Mouse (Mus musculus): ENCODE results near the gene C2cd4c. TPM values are rescaled to one million over a fixed set of nuclear protein-coding genes. Genes with fewer than 3 reads are reported as not detected.

Gene C2cd4c
- polyA plus RNA-seq (2016; fragmentation: Nextera tagmentation; extraction: Ambion mirVana) = 0.03 TPM in 1 of 2 replicates, not detected in the other

DNA sequence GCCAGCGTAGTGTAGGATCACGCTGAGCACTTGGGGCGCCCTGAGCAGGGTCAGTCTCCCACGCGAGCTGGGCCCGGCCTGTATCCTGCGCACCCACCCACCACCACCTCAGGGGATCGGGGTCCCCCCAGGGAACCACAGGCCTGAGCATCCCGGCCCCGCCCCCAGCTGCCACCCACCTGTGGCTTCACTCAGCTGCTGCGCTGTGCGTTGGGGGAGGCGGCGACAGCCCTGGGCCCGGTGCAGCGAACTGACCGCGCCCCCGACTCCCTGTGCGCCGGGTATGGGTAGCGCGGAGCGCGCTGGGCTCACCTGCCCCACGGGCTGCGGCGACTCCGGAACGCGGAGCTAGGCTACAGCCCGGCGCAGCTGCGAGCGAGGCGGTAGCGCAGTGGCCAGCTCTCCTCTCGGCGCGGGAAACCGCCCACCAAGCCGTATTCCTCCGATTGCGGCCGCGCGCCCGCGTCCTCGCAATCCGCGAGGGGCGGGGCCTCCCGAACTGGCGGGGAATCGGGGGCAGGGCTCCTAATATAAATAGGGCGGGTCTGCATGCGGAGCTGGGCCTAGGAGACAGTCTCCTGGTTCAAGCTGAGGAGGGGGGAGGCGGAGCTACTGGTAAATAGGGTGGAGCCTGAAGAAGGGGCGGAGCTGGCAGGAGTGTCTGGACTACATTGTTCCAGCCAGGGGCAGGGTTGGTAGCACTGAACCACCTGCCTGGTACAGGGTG is at the start of gene C2cd4c:
Gene C2cd4c, minus strand, starts transcription at position 448 of the 727 bp plus-strand sequence.
- Histone ChIP-seq H3K9me3 (no peaks in the 10 kb centered on the region), H3K27ac (no peak within 1 kb of the TSS), H3K36me3 (no peaks in the 10 kb centered on the region), H3K4me3 (peak within 1 kb of the TSS; percentile 54), H3K4me1 (peaks cover 19% of the 10 kb centered on the region), H3K9ac (peak within 1 kb of the TSS; percentile 60), H3K4me2 (replicated peaks) (peak within 1 kb of the TSS; percentile 98), H3K27me3 (peaks cover 38% of the 10 kb centered on the region)
- ATAC-seq (ENCODE audit: insufficient number of reproducible peaks, insufficient read depth, low FRiP score, low TSS enrichment) = peak; percentile 61
- under 1% methylated on average over 59 of the region's 60 CpGs for WGBS

DNA sequence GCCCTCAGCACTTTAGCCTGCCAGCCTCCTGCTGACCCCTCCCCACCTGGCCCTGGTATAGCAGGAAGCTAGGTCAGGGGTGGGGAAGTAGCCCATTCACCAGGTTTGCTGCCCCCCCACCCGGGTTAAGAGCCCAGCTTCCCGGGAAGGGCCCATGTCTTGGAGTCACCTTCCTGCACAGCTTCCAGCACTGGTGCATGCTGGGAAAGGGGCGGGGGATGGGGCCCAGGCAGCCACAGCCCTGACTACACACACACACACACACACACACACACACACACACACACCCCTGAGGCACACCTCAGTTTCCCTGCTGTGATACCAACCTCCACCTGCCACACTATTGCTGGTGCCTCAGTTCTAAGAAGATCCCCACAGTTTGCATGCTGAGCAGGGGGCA is 48.0 kb upstream of the C2cd4c start:
- H3K9me3 ChIP-seq = no peaks in the 10 kb centered on the region
- H3K27me3 ChIP-seq = no peaks in the 10 kb centered on the region
- H3K4me2 ChIP-seq (replicated peaks) = no peak overlapping the region
- H3K4me3 ChIP-seq = no peak overlapping the region
- no peak overlapping the region for H3K9ac ChIP-seq
- WGBS = 35% methylated on average over 3 of the region's 3 CpGs
- no peak overlapping the region for H3K27ac ChIP-seq
- no peaks in the 10 kb centered on the region for H3K36me3 ChIP-seq
- no peak for ATAC-seq (ENCODE audit: insufficient number of reproducible peaks, insufficient read depth, low FRiP score, low TSS enrichment)
- no peaks in the 10 kb centered on the region for H3K4me1 ChIP-seq

DNA sequence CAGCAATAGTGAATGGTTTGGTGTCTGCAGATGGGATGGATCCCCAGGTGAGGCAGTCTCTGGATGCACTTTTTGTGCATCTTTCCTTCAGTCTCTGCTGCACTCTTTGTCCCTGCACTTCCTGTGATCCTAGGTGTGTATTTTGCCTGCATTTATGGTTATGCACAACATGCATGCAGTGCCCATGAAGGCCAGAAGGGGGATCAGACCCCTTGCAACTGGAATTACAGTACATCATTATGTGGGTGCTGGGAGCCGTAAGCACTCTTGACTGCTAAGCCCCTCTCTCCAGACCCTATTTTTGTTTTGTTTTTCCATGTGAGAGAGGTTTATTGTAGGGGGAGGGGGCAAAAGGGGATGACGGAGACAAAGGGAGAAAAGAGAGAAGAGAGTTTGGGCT is 46.5 kb upstream of the C2cd4c start:
- no peaks in the 10 kb centered on the region for H3K36me3 ChIP-seq
- H3K4me3 ChIP-seq = no peak overlapping the region
- H3K4me1 ChIP-seq = 0 out of 2 replicates have a peak, but pooled peaks cover under 1% of the 10 kb centered on the region
- H3K9me3 ChIP-seq = no peaks in the 10 kb centered on the region
- no peak overlapping the region for H3K4me2 ChIP-seq (replicated peaks)
- no peaks in the 10 kb centered on the region for H3K27me3 ChIP-seq
- no peak for ATAC-seq (ENCODE audit: insufficient number of reproducible peaks, insufficient read depth, low FRiP score, low TSS enrichment)
- H3K27ac ChIP-seq = no peak overlapping the region
- no peak overlapping the region for H3K9ac ChIP-seq
- WGBS = 80% methylated on average over 2 of the region's 2 CpGs

DNA sequence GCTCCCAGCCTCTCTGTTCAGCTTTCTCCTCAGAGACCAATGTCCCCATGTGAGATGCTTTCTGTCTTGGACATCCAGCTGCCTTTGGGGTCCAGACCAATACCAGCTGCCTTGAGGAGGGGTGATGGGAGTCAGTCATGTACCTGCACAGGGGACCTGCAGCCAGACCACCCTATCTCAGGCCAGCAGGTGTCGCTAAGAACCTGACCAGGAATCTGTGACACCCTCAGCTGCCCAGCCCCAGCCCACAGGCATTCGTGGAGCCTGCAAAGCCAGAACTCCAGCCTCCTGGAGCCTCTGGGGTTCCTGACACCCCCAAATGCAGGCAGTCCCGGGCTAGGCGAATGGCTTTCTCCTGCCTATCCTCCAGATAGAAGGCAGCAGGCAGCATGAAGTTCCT is 45.0 kb upstream of the C2cd4c start:
- H3K36me3 ChIP-seq = no peaks in the 10 kb centered on the region
- no peaks in the 10 kb centered on the region for H3K27me3 ChIP-seq
- H3K4me2 ChIP-seq (replicated peaks) = no peak overlapping the region
- 15% methylated on average over 4 of the region's 4 CpGs for WGBS
- ATAC-seq (ENCODE audit: insufficient number of reproducible peaks, insufficient read depth, low FRiP score, low TSS enrichment) = no peak
- H3K4me1 ChIP-seq = 0 out of 2 replicates have a peak, but pooled peaks cover 5% of the 10 kb centered on the region
- no peak overlapping the region for H3K27ac ChIP-seq
- H3K9ac ChIP-seq = no peak overlapping the region
- H3K9me3 ChIP-seq = no peaks in the 10 kb centered on the region
- no peak overlapping the region for H3K4me3 ChIP-seq

DNA sequence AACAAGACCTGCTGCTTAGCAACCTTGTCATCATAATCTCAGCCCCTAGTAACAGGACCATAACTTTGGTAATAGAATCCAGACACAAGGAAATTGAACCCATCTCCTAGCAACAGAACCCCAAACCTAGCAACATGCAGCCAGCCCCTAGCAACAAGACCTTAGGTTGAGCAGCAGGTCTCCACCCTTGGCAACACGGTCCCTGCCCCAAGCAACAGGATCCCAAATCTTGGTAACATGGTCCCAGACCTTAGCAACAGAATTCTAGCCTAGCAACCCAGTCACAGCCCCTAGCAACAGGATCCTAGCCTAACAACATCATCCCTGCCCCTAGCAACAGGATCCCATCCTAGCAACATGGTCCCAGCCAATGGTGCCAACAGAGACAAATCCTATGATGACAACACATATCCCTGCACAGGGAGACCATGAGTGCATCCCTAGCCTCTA is 41.1 kb upstream of the C2cd4c start:
- no peaks in the 10 kb centered on the region for H3K36me3 ChIP-seq
- H3K9me3 ChIP-seq = no peaks in the 10 kb centered on the region
- no peak overlapping the region for H3K27ac ChIP-seq
- no peak overlapping the region for H3K4me3 ChIP-seq
- H3K4me2 ChIP-seq (replicated peaks) = no peak overlapping the region
- H3K4me1 ChIP-seq = 0 out of 2 replicates have a peak, but pooled peaks cover 5% of the 10 kb centered on the region
- H3K27me3 ChIP-seq = no peaks in the 10 kb centered on the region
- ATAC-seq (ENCODE audit: insufficient number of reproducible peaks, insufficient read depth, low FRiP score, low TSS enrichment) = peak; percentile 61; the same call in 1 of the 2 replicates
- WGBS = 12% methylated on average over 1 of the region's 1 CpGs
- H3K9ac ChIP-seq = no peak overlapping the region

DNA sequence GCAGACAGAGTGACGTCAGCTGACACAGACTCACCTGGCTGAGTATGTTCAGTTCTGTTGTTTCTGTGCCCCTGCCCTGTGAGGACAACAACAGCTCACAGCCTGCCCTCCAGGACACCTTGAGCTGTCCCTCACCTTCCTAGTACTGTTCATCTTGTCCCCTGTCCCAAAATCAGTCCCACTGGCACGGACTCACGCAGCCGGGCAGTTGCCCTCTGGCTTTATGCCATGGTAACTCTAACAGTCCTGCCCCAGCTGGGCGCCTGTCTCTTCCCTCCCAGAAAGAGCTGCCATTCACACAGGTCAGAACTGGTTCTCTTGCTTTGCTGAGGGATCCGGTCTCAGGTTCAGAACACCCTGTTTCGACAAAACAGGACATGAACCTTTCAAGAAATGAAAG is 39.0 kb upstream of the C2cd4c start:
- Histone ChIP-seq H3K27me3 (no peaks in the 10 kb centered on the region), H3K4me3 (no peak overlapping the region), H3K9ac (no peak overlapping the region), H3K36me3 (no peaks in the 10 kb centered on the region), H3K4me1 (0 out of 2 replicates have a peak, but pooled peaks cover 5% of the 10 kb centered on the region), H3K9me3 (no peaks in the 10 kb centered on the region), H3K27ac (no peak overlapping the region), H3K4me2 (replicated peaks) (no peak overlapping the region)
- WGBS = 86% methylated on average over 7 of the region's 7 CpGs
- ATAC-seq (ENCODE audit: insufficient number of reproducible peaks, insufficient read depth, low FRiP score, low TSS enrichment) = no peak

DNA sequence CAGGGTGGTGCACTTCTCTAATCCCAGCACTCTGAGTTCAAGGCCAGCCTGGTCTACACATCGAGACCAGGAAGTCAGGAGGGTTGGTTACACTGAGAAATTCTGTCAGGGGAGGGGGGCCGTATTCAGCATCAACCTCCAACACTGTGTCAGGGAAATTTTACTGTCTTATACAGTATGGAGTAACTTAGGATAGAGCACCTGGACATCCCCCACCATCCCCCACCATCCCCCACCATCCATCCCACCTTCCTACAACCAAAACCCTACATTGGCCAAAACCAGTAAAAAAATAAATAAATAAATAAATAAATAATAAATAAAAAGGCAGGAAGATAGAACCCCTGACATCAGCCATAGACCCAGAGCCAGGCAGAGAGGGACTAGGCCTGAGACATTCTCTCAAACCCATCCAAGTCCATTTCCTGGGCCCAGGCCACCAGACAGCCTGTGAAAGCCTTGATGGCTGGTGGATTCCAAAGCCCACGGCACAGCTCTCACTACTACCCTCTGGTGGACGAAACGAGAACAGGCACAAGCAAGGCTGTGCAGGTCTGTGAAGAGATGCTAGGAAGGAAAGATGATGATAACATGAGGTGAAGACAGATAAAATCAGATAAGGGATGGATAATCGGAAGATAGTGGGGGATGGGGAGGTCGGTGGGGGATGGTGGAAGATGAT is 35.4 kb upstream of the C2cd4c start:
- Histone ChIP-seq H3K9ac (no peak overlapping the region), H3K4me2 (replicated peaks) (no peak overlapping the region), H3K27ac (no peak overlapping the region), H3K9me3 (no peaks in the 10 kb centered on the region), H3K27me3 (no peaks in the 10 kb centered on the region), H3K36me3 (no peaks in the 10 kb centered on the region), H3K4me3 (no peak overlapping the region), H3K4me1 (no peaks in the 10 kb centered on the region)
- no peak for ATAC-seq (ENCODE audit: insufficient number of reproducible peaks, insufficient read depth, low FRiP score, low TSS enrichment)
- WGBS = 28% methylated on average over 7 of the region's 7 CpGs

DNA sequence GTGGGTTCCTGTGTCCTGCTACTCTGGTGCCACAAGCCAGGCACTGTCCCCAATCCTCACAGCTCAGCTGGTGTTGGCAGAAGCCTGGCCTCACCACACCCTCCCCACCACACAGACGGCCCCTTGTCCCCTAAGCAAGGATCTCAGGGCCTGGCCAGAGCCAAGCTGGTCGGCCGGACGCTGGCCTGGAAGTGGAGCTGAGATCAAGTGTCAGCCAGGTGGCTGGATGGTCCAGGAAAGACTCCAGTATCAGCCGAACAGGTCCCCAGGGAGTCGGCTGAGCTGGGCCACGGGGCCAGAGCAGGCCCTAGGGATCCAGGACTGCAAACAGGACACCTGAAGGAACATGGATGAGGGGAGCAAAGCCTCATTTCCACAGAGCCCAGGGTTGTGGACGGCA is 31.9 kb upstream of the C2cd4c start, which contains the start of gene Odf3l2:
Gene Odf3l2, minus strand, starts transcription at position 28 of the 400 bp plus-strand sequence.
- Histone ChIP-seq H3K27ac (no peak within 1 kb of the TSS), H3K4me2 (replicated peaks) (no peak within 1 kb of the TSS), H3K4me3 (no peak within 1 kb of the TSS), H3K4me1 (no peaks in the 10 kb centered on the region), H3K9me3 (no peaks in the 10 kb centered on the region), H3K27me3 (no peaks in the 10 kb centered on the region), H3K36me3 (no peaks in the 10 kb centered on the region), H3K9ac (no peak within 1 kb of the TSS)
- 55% methylated on average over 8 of the region's 8 CpGs for WGBS
- no peak for ATAC-seq (ENCODE audit: insufficient number of reproducible peaks, insufficient read depth, low FRiP score, low TSS enrichment)

DNA sequence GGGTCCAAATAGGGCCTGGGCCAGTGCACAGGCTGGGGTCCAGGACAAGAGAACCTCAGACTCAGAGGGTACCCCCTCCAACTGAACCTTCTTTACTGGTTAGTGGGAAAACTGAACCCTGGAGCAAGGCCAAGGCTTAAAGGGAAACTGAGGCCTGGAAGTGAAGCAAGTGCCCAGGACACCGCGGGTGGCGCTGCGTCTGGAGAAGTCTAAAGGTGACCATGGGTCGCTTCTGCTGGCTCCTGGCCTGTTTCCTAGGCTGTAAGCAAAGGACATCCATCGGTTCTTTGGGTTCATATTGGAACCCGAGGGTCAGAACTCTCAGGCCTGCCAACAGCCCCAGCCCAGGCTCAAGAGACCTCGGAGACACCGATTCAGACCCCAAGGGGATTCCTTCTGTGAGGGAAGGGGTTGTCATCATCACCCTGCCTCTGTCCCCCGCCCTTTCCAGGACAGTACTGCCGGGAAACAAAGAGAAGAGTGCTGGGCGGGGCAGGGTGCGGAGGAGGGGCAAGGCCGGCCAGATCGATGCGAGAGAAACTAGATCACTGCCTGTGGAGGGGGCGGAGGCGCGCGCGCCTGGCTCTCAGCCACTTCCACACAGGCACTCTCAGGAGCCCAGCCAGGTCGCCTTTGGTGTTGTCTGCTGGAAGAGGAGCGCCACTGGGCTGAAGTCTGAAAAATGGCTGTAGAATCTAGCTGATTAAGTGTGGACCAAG is 24.8 kb upstream of the C2cd4c start:
- peaks cover 7% of the 10 kb centered on the region; the same call in 1 of the 2 replicates for H3K27me3 ChIP-seq
- H3K4me1 ChIP-seq = peaks cover 18% of the 10 kb centered on the region
- H3K4me2 ChIP-seq (replicated peaks) = peak overlapping the region; percentile 88
- H3K9ac ChIP-seq = peak overlapping the region; percentile 75; the same call in 1 of the 2 replicates
- no peak for ATAC-seq (ENCODE audit: insufficient number of reproducible peaks, insufficient read depth, low FRiP score, low TSS enrichment)
- no peaks in the 10 kb centered on the region for H3K9me3 ChIP-seq
- H3K4me3 ChIP-seq = peak overlapping the region; percentile 88
- 5% methylated on average over 23 of the region's 23 CpGs for WGBS
- H3K36me3 ChIP-seq = no peaks in the 10 kb centered on the region
- no peak overlapping the region; the same call in 1 of the 2 replicates for H3K27ac ChIP-seq

DNA sequence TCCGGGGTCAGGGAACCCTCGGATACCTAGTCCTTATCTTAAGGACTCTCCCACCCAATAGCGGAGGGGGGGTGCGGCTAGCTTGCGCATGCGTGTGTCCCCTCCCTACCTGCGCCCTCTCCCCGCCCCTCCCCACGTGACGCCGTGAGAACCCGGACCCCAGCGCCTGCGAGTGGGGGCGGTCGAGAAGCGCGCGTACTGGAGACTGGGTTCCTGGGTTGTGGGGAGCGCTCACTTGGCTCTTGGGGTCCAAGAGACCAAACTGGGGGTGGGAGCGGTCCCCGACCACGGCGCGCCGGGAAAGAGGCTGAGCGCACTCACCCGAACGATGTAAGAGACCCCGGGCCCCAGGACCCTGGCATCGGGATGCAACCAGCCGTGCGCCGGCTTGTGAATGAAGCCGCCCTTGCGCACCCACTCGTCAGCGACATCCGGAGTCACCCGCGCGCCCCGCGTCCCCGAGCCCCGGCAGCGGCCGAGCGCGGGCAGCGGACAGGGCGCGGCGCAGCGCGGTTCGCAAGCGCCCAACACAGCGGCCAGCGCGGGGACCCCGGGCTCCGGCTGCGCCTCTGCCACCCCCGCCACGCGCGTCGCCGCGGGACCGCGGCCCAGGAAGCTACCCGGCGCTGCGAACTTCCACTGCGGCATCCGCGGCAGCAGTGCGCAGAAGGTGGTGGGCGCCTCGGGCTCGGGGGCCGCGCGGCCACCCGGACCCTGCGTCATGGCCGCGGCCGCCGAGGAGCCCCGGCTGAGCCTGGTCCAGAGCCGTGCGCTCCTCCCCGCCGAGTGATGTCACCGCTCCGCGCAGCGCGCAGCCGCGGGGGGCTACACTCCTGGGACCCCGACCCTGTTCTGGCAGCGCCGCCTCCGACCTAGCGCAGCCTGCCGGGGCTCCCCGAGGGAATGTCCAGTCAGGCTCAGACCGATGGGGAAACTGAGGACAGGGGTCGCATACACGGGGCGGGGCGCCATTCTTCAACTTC is 23.6 kb upstream of the C2cd4c start, which contains the start of gene Shc2:
Gene Shc2, minus strand, starts transcription at position 791 of the 983 bp plus-strand sequence.
- under 1% methylated on average over 115 of the region's 116 CpGs for WGBS
- H3K27me3 ChIP-seq = peaks cover 7% of the 10 kb centered on the region; the same call in 1 of the 2 replicates
- no peaks in the 10 kb centered on the region for H3K36me3 ChIP-seq
- peak within 1 kb of the TSS; percentile 75 for H3K9ac ChIP-seq
- ATAC-seq (ENCODE audit: insufficient number of reproducible peaks, insufficient read depth, low FRiP score, low TSS enrichment) = peak; percentile 87
- H3K4me1 ChIP-seq = peaks cover 21% of the 10 kb centered on the region
- no peaks in the 10 kb centered on the region for H3K9me3 ChIP-seq
- peak within 1 kb of the TSS; percentile 77 for H3K27ac ChIP-seq
- H3K4me2 ChIP-seq (replicated peaks) = peak within 1 kb of the TSS; percentile 88
- peak within 1 kb of the TSS; percentile 88 for H3K4me3 ChIP-seq

Data from embryonic facial prominence, embryonic 12.5 days (tissue).